Mouse (Mus musculus) lung, adult 2 months (tissue): ENCODE data around the gene Pgs1.

ENCODE experiments used
- CTCF ChIP-seq: fragments of 200-500 bp; IDR thresholded peaks from 2 replicates; pipeline ENCODE4 v1.5.1; 2011; ENCODE audit warnings: mild to moderate bottlenecking, low read length, control low read depth; ENCODE audit not compliant: insufficient read depth
- POLR2A ChIP-seq: fragments of 200-500 bp; IDR thresholded peaks from 2 replicates; pipeline ENCODE4 v1.6.1; 2011; ENCODE audit warnings: low read depth, mild to moderate bottlenecking, control low read depth, low read length, borderline replicate concordance; ENCODE audit errors: extremely low read depth

DNA sequence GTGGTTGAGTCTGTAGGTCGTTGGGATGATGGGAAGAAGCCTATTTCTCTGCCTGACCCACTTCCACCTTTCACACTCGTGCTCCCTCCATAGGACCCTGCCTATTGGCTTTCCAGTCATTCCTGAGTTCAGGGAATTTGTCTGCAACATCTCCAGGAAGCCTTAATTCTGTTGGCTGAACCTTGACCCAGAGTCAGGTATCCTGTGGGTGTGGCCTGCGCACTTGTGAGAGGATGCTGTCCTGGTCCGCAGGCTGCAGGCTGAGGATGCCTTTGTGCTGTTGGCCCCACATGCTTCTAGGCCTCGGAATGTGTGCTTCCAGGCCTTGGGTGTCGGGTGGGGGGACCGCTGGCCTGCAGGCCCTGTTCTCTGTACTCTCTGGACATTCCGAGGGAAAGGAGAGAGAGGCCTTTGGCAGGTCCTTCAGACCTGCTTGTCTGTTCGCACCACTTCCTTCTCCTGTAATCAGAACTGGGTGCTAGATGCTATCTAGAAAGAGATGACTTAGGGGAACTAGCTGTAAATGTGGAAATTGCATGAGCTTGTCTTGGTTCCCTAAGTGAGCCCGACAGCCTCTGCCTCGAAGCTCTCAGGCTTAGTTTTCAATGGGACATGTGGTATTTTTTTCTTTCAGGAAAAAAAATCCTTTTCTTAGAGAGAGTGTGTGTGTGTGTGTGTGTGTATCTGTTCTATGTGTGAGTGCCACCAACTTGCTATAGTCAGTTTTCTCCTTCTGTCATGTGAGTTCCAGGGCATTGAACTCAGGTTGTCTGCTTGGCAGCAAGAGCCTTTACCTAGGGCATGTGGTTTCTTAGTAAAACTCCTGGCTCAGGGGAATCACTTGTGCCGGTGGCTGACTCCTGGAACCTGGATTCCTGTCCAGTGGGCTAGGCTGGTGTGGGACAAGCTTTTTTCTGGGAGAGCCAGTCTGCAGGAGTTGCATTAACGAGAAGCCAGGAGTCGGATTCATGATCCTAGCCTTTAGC lies 7.4 kb downstream of the Pgs1 start:
- TF ChIP-seq POLR2A (no peak), CTCF (no peak)
